Mouse (Mus musculus) ES-Bruce4 (cell line): ENCODE results near the gene Mrps35. TPM values are rescaled to one million over a fixed set of nuclear protein-coding genes. Genes with fewer than 3 reads are reported as not detected.

Source experiments
- H3K27ac ChIP-seq: 2 replicates; pipeline ENCODE4 v1.5.1; 2012; ENCODE audit warnings: low read length, inconsistent platforms; ENCODE audit not compliant: insufficient read depth
- H3K27me3 ChIP-seq: 2 replicates; pipeline ENCODE4 v1.6.1; 2012; ENCODE audit warnings: mild to moderate bottlenecking, low read length, inconsistent platforms; ENCODE audit not compliant: control insufficient read depth, poor library complexity, insufficient read depth, severe bottlenecking
- H3K36me3 ChIP-seq: 2 replicates; pipeline ENCODE4 v1.6.1; 2012; ENCODE audit warnings: inconsistent platforms, mild to moderate bottlenecking, low read length, moderate library complexity; ENCODE audit not compliant: control insufficient read depth, poor library complexity, insufficient read depth, severe bottlenecking
- H3K4me1 ChIP-seq: one replicate; pipeline ENCODE4 v1.8.1; 2011; ENCODE audit warnings: low read length; ENCODE audit not compliant: control insufficient read depth, insufficient read depth
- H3K4me3 ChIP-seq: 2 replicates; pipeline ENCODE4 v1.5.1; 2011; ENCODE audit warnings: low read depth, mild to moderate bottlenecking, low read length
- H3K9ac ChIP-seq: 2 replicates; pipeline ENCODE4 v1.6.1; 2012; ENCODE audit warnings: low read depth, mild to moderate bottlenecking, inconsistent platforms; ENCODE audit not compliant: poor library complexity, severe bottlenecking
- H3K9me3 ChIP-seq: replicated peaks from 2 replicates; pipeline ENCODE4 v1.6.1; 2012; ENCODE audit warnings: mild to moderate bottlenecking, low read length, inconsistent platforms; ENCODE audit not compliant: control insufficient read depth, poor library complexity, insufficient read depth, severe bottlenecking
- CTCF ChIP-seq: IDR thresholded peaks from one replicate; pipeline ENCODE4 v1.8.1; 2011; ENCODE audit warnings: low read depth, low read length
- EP300 ChIP-seq: IDR thresholded peaks from 2 replicates; pipeline ENCODE4 v1.6.1; 2011; ENCODE audit warnings: low read depth, low read length; ENCODE audit not compliant: insufficient read depth
- POLR2A ChIP-seq: IDR thresholded peaks from one replicate; pipeline ENCODE4 v1.8.1; 2011; ENCODE audit warnings: low read length; ENCODE audit not compliant: insufficient read depth
- polyA plus RNA-seq: library from polyadenylated mRNA; stranded (reverse); fragments of >200 nt; gene quantifications from 2 replicates; pipeline ENCODE4 v1.2.4, GENCODE M21; 2011; ENCODE audit warnings: low read depth; ENCODE audit not compliant: missing spikeins, insufficient read depth, insufficient read length

Mrps35 gene
- polyA plus RNA-seq, 1 experiment: 87.6 TPM

DNA sequence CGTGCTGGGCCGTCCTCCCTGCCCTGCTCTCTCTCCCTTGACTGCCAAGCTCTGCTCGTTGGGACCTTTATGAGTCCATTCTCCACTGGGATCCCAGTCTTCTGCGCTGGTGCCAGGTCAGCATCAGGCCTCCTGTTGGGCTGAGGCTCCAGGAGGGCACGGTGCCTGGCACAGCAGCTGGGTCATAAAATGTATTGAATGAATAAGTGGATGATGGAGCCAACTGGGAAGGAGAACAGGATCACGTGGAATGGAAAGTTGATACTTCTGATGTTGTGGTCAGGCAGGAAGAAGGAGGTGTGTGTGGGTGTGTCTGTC, 22.3 kb downstream of the Mrps35 start:
- Histone ChIP-seq H3K27ac (no peak overlapping the region), H3K4me1 (no peaks in the 10 kb centered on the region), H3K36me3 (peaks cover 10% of the 10 kb centered on the region), H3K9ac (no peak overlapping the region), H3K4me3 (no peak overlapping the region), H3K27me3 (no peaks in the 10 kb centered on the region), H3K9me3 (no peaks in the 10 kb centered on the region)
- TF ChIP-seq EP300 (no peak), CTCF (no peak), POLR2A (no peak)

DNA sequence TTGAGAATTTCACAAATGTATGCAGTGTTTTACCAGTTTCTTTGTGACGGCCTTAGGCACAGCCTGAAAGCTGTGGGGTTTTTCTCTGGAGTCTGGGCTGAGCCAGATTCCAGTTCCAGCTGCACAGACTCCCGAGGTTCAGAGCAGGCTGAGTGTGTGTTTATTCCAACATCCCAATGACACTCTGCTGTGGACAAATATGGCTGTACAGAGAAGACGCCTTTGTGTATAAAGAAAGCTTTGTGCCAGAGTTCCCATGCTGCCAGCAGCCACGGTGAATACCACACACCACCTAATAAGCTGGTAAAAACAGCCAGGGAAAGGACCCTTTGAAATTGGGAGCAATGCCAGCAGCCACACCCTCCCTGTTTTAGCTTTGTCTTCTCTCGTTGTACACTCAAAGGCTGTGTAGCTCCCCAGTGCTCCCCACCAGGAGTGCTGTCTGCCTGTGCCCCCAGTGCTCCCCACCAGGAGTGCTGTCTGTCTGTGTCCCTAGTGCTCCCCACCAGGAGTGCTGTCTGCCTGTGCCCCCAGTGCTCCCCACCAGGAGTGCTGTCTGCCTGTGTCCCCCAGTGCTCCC, 33.3 kb downstream of the Mrps35 start:
- TF ChIP-seq POLR2A (no peak), CTCF (no peak), EP300 (no peak)
- H3K36me3 ChIP-seq: 0 out of 2 replicates have a peak, but pooled peaks cover 5% of the 10 kb centered on the region
- H3K27me3 ChIP-seq: no peaks in the 10 kb centered on the region
- H3K4me1 ChIP-seq: peaks cover 3% of the 10 kb centered on the region
- no peaks in the 10 kb centered on the region for H3K9me3 ChIP-seq
- no peak overlapping the region for H3K4me3 ChIP-seq
- no peak overlapping the region for H3K9ac ChIP-seq
- 0 out of 2 replicates have a peak overlapping the region, but pooled peaks have one; percentile 33 for H3K27ac ChIP-seq

DNA sequence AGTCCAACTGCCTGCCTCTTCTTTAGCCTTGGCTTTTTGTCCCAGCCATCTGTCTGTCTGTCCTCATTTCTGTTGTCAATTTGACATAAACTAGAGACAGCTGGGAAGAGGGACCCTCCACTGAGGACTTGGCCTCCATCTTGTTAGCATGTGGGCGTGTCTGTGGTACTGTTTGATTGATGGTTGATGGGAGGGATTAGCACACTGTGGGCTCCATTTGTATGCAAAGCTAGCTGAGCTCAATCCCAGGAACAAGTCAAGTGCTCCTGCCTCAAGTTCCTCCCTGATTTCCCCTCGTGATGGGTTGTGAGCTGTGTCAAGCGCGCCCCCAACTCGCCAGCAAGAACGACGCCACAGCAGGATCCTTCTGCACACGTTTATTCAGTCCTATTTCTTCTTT, 34.3 kb downstream of the Mrps35 start:
- Histone ChIP-seq H3K4me1 (peaks cover 3% of the 10 kb centered on the region), H3K27me3 (no peaks in the 10 kb centered on the region), H3K4me3 (no peak overlapping the region), H3K27ac (peak overlapping the region; percentile 51; the same call in 1 of the 2 replicates), H3K36me3 (0 out of 2 replicates have a peak, but pooled peaks cover 5% of the 10 kb centered on the region), H3K9ac (no peak overlapping the region), H3K9me3 (no peaks in the 10 kb centered on the region)
- TF ChIP-seq EP300: peak; percentile 62; the same call in 1 of the 2 replicates
- no peak for TF ChIP-seq CTCF
- TF ChIP-seq POLR2A: no peak

DNA sequence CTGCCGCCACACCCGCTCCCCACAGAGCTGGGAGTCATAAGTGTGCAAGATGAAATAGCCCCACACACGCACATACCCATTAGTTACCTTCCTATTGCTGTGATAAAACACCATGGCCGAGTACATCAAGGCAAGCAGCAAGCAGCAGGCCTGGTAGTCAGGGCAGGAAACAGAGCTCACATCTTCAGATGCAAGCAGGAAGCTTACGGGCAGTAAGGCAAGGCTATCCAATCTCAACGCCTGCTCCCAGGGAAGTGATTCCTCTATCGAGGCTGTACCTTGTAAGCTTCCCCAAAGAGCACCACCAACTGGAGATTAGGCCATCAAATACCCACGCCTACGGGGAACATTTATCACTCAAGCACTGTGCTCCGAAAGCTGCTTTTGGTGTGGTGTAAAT, 37.4 kb downstream of the Mrps35 start:
- no peaks in the 10 kb centered on the region for H3K9me3 ChIP-seq
- no peaks in the 10 kb centered on the region for H3K27me3 ChIP-seq
- H3K4me1 ChIP-seq: peaks cover 2% of the 10 kb centered on the region
- H3K36me3 ChIP-seq: 0 out of 2 replicates have a peak, but pooled peaks cover 4% of the 10 kb centered on the region
- no peak overlapping the region for H3K4me3 ChIP-seq
- no peak overlapping the region for H3K27ac ChIP-seq
- no peak for TF ChIP-seq CTCF
- TF ChIP-seq EP300: no peak
- TF ChIP-seq POLR2A: no peak
- no peak overlapping the region for H3K9ac ChIP-seq

- TF ChIP-seq EP300: no peak
- TF ChIP-seq CTCF: no peak
- no peak for TF ChIP-seq POLR2A
- Histone ChIP-seq H3K27ac (no peak overlapping the region), H3K4me1 (peaks cover 3% of the 10 kb centered on the region), H3K9me3 (no peaks in the 10 kb centered on the region), H3K36me3 (no peaks in the 10 kb centered on the region), H3K27me3 (no peaks in the 10 kb centered on the region), H3K4me3 (no peak overlapping the region), H3K9ac (no peak overlapping the region)
These were observed 43.0 kb downstream of the Mrps35 start for GRCm38 (mm10) chr6:147085398-147086040.

- Histone ChIP-seq H3K36me3 (no peaks in the 10 kb centered on the region), H3K27ac (no peak within 1 kb of the TSS)
- no peak for TF ChIP-seq CTCF
- no peak for TF ChIP-seq EP300
These were observed 44.1 kb downstream of the Mrps35 start, which contains the start of gene Mansc4 for GRCm38 (mm10) chr6:147086594-147087225. TSS of gene Mansc4 (minus strand) at chr6:147087032.

More at GRCm38 (mm10) chr6:147086594-147087225, 44.1 kb downstream of the Mrps35 start, which contains the start of gene Mansc4:
- H3K27me3 ChIP-seq: no peaks in the 10 kb centered on the region
- no peaks in the 10 kb centered on the region for H3K9me3 ChIP-seq
- H3K4me1 ChIP-seq: peaks cover 3% of the 10 kb centered on the region
- H3K9ac ChIP-seq: peak within 1 kb of the TSS; percentile 50
- H3K4me3 ChIP-seq: peak within 1 kb of the TSS; percentile 40
